In genomic region chrX:38473164-38473536, GRCm38 (mm10) we compare ENCODE assay signal across 8 mouse cellular contexts. TPM values are rescaled to one million over a fixed set of nuclear protein-coding genes. Genes with fewer than 3 reads are reported as not detected.
DNase-seq lines count a peak whose midpoint lies in the region; ATAC-seq and TF ChIP-seq lines count a peak whose summit lies in the region.

No protein-coding gene starts in this region.

- WGBS in forebrain, embryonic 11.5 days, result 21% methylated on average over 10 of the region's 10 CpGs
- 11% methylated on average over 10 of the region's 10 CpGs for WGBS in limb, embryonic 10.5 days

- ATAC-seq in forebrain, embryonic 11.5 days (replicated peaks; ENCODE audit: low FRiP score), result peak; percentile 61

- no peak overlapping the region for H3K27ac ChIP-seq in forebrain, embryonic 11.5 days (ENCODE audit: low read depth, low read length)
- peak overlapping the region; percentile 87; the same call in 1 of the 2 replicates for H3K27ac ChIP-seq in limb, embryonic 10.5 days

- peak overlapping the region; percentile 43; the same call in 1 of the 2 replicates for H3K4me3 ChIP-seq in forebrain, embryonic 11.5 days (ENCODE audit: low read depth, low read length)
- H3K4me3 ChIP-seq in limb, embryonic 10.5 days, result peak overlapping the region; percentile 53
- peak overlapping the region; percentile 29 for H3K4me3 ChIP-seq in myocyte

- no peaks in the 10 kb centered on the region for H3K36me3 ChIP-seq in forebrain, embryonic 11.5 days (ENCODE audit: control insufficient read depth, insufficient read depth, low read length)
- no peaks in the 10 kb centered on the region for H3K36me3 ChIP-seq in limb, embryonic 10.5 days
- no peaks in the 10 kb centered on the region for H3K36me3 ChIP-seq in myocyte (ENCODE audit: control insufficient read depth, insufficient read depth)

- no peaks in the 10 kb centered on the region for H3K79me2 ChIP-seq in myocyte (ENCODE audit: control insufficient read depth, insufficient read depth)

- H3K4me1 ChIP-seq in forebrain, embryonic 11.5 days (replicated peaks; ENCODE audit: control insufficient read depth, insufficient read depth, low read length), result no peaks in the 10 kb centered on the region
- H3K4me1 ChIP-seq in limb, embryonic 10.5 days, result no peaks in the 10 kb centered on the region

- H3K27me3 ChIP-seq in forebrain, embryonic 11.5 days (ENCODE audit: control insufficient read depth, insufficient read depth, low read length), result no peaks in the 10 kb centered on the region
- no peaks in the 10 kb centered on the region for H3K27me3 ChIP-seq in limb, embryonic 10.5 days (ENCODE audit: low read depth, poor library complexity, severe bottlenecking)
- H3K27me3 ChIP-seq in myocyte (ENCODE audit: control insufficient read depth, insufficient read depth, insufficient read length), result no peaks in the 10 kb centered on the region

- intact Hi-C loops in heart, postnatal 36 days (cut with DNase I), result loop anchor here (1.0 kb wide), 1 partner anchor 17 kb away; the partner anchor contains the start of gene Lamp2

- no peak for TF ChIP-seq POLR2A in myocyte (IDR thresholded peaks at IDR 0.05; ENCODE audit: insufficient read length, low read depth)

- peak overlapping the region; percentile 27; the same call in 1 of the 2 replicates for H3K4me2 ChIP-seq in forebrain, embryonic 11.5 days (ENCODE audit: low read depth, low read length, severe bottlenecking)
- H3K4me2 ChIP-seq in myocyte (ENCODE audit: low read depth), result peak overlapping the region; percentile 42

- peak; percentile 92 for DNase-seq in heart, adult 11 months
- DNase-seq in heart, postnatal 36 days, result no peak
- DNase-seq in ES-CJ7 (ENCODE audit: low read depth, low spot score), result peak; percentile 60
- peak; percentile 52 for DNase-seq in forebrain, embryonic 11.5 days (ENCODE audit: low spot score)
- no peak for DNase-seq in limb, embryonic 10.5 days (ENCODE audit: low spot score)
- DNase-seq in natural killer cell, adult 2 months (ENCODE audit: low spot score in 2 of 2), result no peak
- DNase-seq in right cerebral cortex, adult 2 months (ENCODE audit: low spot score in 2 of 2), result no peak

- H3K9me3 ChIP-seq in forebrain, embryonic 11.5 days (ENCODE audit: control insufficient read depth, low read length), result no peaks in the 10 kb centered on the region
- H3K9me3 ChIP-seq in limb, embryonic 10.5 days (replicated peaks), result no peaks in the 10 kb centered on the region

- no peak overlapping the region for H3ac ChIP-seq in myocyte (ENCODE audit: control insufficient read depth, insufficient read length)

- no peak overlapping the region for H3K9ac ChIP-seq in forebrain, embryonic 11.5 days (ENCODE audit: low read length)

TF ChIP-seq in myocyte, 11 proteins besides CTCF, POLR2A, EP300 and RAD21:
- TF ChIP-seq REST (IDR thresholded peaks at IDR 0.05; ENCODE audit: insufficient read depth, insufficient read length) (no peak), E2F4 (IDR thresholded peaks at IDR 0.05; ENCODE audit: insufficient read depth) (no peak), SRF (IDR thresholded peaks at IDR 0.05; ENCODE audit: control insufficient read depth, insufficient read length, low read depth) (no peak), POLR2AphosphoS2 (IDR thresholded peaks at IDR 0.05; ENCODE audit: insufficient read length, low read depth) (no peak), MYOD1 (IDR thresholded peaks at IDR 0.05; ENCODE audit: control insufficient read depth in 1 of 3, insufficient read length in 2 of 3, low read depth in 2 of 3) (no peak), TCF12 (IDR thresholded peaks at IDR 0.05; ENCODE audit: insufficient read depth, poor library complexity, severe bottlenecking) (no peak), CEBPB (IDR thresholded peaks at IDR 0.05; ENCODE audit: insufficient read depth, poor library complexity, severe bottlenecking) (no peak), TCF3 (IDR thresholded peaks at IDR 0.05; ENCODE audit: insufficient read length, low read depth) (no peak), MAX (IDR thresholded peaks at IDR 0.05; ENCODE audit: low read depth) (no peak), MYOG (IDR thresholded peaks at IDR 0.05; ENCODE audit: control insufficient read depth in 1 of 3, insufficient read depth in 1 of 3, insufficient read length in 2 of 3, low read depth in 2 of 3) (no peak), USF1 (IDR thresholded peaks at IDR 0.05; ENCODE audit: low read depth) (no peak)

RNA-seq across cellular contexts. Expression of gene Lamp2, which starts 16.9 kb away (rescaled TPM):
- 100 to 1,000 TPM; 140 to 146 TPM for total RNA-seq in heart, postnatal 36 days (2021)
- polyA plus RNA-seq in forebrain, embryonic 11.5 days (2014; fragmentation: Nextera tagmentation; extraction: Ambion mirVana), result 76.1 and 83.0 TPM in 2 replicates
- 54.3 and 61.1 TPM in 2 replicates for polyA plus RNA-seq in limb, embryonic 10.5 days (2016; fragmentation: Nextera tagmentation; extraction: Ambion mirVana)
- polyA plus RNA-seq in myocyte (2012; fragmentation: generic; extraction: Trizol), result 74.5 TPM

Comparison
In these comparisons a context has a peak if more than half of its experiments do, and no peak if none do; other contexts are left out.
1. DNase-seq: peak in heart, adult 11 months (single experiment), ES-CJ7 (single experiment) and forebrain, embryonic 11.5 days (single experiment); none in heart, postnatal 36 days (0 of 2), limb, embryonic 10.5 days (single experiment), natural killer cell, adult 2 months (0 of 2) and right cerebral cortex, adult 2 months (0 of 2).
2. Peak in every context shown above with its lines, with median percentiles within 50 percentile points of each other: H3K4me3 ChIP-seq.